Mouse (Mus musculus) cerebellum, postnatal 25 days (tissue): ENCODE results near the gene Rgs7bp.

ENCODE experiments used
- DNase-seq, 2 experiments: peaks; one replicate each; pipeline ENCODE4 v3.0.0; 2021; ENCODE audit warnings: mixed read lengths in 2 of 2

Rgs7bp gene

GRCm38 (mm10) chr13:105002132-105002830, 52.4 kb downstream of the Rgs7bp start:
- peak; percentile 34 to 43 for DNase-seq

- peak in 1 of 2 experiments; percentile 22 for DNase-seq
Observed at GRCm38 (mm10) chr13:105001714-105002113, 53.0 kb downstream of the Rgs7bp start.

GRCm38 (mm10) chr13:104988811-104989258, 65.9 kb downstream of the Rgs7bp start:
- no peak for DNase-seq

GRCm38 (mm10) chr13:104988009-104988540, 66.7 kb downstream of the Rgs7bp start:
- peak; percentile 48 to 50 for DNase-seq

- no peak for DNase-seq
Observed at GRCm38 (mm10) chr13:104985691-104986090, 69.0 kb downstream of the Rgs7bp start.

GRCm38 (mm10) chr13:104983989-104984388, 70.7 kb downstream of the Rgs7bp start:
- no peak for DNase-seq

- DNase-seq, result peak; percentile 43 to 67
Observed at GRCm38 (mm10) chr13:104982781-104983353, 71.9 kb downstream of the Rgs7bp start.

- no peak for DNase-seq
Observed at GRCm38 (mm10) chr13:104978176-104978575, 76.6 kb downstream of the Rgs7bp start.

- peak in 1 of 2 experiments; percentile 23 for DNase-seq
Observed at GRCm38 (mm10) chr13:104967486-104967885, 87.2 kb downstream of the Rgs7bp start.

- DNase-seq, result peak in 1 of 2 experiments; percentile 28
Observed at GRCm38 (mm10) chr13:104963716-104964115, 91.0 kb downstream of the Rgs7bp start.

- peak; percentile 74 to 81 for DNase-seq
Observed at GRCm38 (mm10) chr13:104962716-104963411, 91.9 kb downstream of the Rgs7bp start.

GRCm38 (mm10) chr13:104962166-104962565, 92.6 kb downstream of the Rgs7bp start:
- no peak for DNase-seq

- peak; percentile 50 to 52 for DNase-seq
Observed at GRCm38 (mm10) chr13:104960951-104961715, 93.6 kb downstream of the Rgs7bp start.

- peak in 1 of 2 experiments; percentile 30 for DNase-seq
Observed at GRCm38 (mm10) chr13:104960206-104960928, 94.4 kb downstream of the Rgs7bp start.

GRCm38 (mm10) chr13:104959733-104960132, 95.0 kb downstream of the Rgs7bp start:
- no peak for DNase-seq

- DNase-seq, result peak; percentile 75 to 88
Observed at GRCm38 (mm10) chr13:104947958-104948357, 106.8 kb downstream of the Rgs7bp start.

- DNase-seq, result no peak
Observed at GRCm38 (mm10) chr13:104940483-104940882, 114.2 kb downstream of the Rgs7bp start.

- peak; percentile 68 to 85 for DNase-seq
Observed at GRCm38 (mm10) chr13:104939856-104940255, 114.9 kb downstream of the Rgs7bp start.

- DNase-seq, result peak in 1 of 2 experiments; percentile 9
Observed at GRCm38 (mm10) chr13:104938966-104939593, 115.7 kb downstream of the Rgs7bp start.

GRCm38 (mm10) chr13:104937759-104938158, 117.0 kb downstream of the Rgs7bp start:
- no peak for DNase-seq

GRCm38 (mm10) chr13:104936586-104936985, 118.1 kb downstream of the Rgs7bp start:
- DNase-seq, result no peak
